Mouse (Mus musculus) c-Kit-positive CD71-positive TER-119-negative erythroid progenitor cells, embryonic 14.5 days (primary cell): Measurements from ENCODE around the gene Ergic2.

Source experiments
- DNase-seq: peaks from one replicate; pipeline ENCODE4 v3.0.0-alpha.2; 2013; ENCODE audit warnings: low read depth

The Ergic2 gene

DNA sequence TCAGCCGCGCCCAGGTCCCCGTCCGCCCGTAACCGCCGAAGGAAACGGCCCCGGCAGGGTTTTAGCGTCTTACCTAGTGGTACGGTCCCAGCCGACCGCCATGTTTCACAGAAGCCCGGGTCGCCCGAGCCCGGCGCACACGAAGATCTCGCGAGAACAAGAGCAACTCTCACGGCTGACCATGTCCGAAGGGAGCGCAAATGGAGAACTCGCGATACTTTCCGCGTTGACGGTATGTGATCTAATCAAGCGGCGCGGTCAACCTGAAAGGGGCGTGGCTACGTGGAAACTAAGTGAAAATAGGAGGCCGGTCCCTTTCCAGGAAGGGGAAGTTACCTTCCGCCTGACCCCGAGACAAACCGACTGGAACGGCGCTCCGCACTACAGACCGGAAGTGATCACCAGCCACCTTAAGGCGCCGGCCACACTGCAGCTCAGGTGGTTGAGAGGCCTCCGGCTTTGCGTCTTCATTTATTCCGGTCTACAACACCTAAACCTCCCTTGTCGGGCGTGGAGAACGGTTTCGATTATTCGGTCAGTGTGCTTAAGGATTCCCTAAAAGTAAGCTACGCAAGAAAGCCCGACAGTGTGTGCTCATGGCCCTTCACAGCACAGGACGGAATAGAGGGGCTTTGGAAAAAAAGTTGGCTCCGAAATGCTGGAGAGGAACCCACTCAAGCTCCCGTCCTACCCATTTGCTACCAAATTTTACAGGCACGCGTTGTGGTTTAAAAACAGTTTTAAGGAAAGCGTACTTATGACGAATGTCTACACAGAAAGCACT, at the start of gene Ergic2:
Gene Ergic2, minus strand, starts transcription at position 478 of the 784 bp plus-strand sequence.
- peak; percentile 100 for DNase-seq

DNA sequence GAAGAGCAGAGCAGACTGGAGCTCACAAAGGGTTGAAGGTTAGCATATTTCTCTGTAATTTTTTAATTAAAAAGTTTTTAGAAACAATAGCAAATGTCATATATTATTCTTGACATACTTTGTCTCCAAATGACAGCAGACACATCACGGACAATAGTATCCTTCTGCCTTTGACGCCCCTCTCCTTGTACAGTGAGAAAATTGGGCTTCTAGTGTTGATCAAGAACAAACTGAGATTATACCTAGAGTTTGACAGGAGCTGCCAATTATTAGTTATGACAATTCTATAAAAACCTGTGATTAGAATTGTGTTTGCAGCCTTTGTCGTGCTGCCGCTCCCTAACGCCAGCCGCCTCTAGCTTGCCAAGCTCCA, 48.5 kb upstream of the Ergic2 start:
- DNase-seq, result no peak

DNA sequence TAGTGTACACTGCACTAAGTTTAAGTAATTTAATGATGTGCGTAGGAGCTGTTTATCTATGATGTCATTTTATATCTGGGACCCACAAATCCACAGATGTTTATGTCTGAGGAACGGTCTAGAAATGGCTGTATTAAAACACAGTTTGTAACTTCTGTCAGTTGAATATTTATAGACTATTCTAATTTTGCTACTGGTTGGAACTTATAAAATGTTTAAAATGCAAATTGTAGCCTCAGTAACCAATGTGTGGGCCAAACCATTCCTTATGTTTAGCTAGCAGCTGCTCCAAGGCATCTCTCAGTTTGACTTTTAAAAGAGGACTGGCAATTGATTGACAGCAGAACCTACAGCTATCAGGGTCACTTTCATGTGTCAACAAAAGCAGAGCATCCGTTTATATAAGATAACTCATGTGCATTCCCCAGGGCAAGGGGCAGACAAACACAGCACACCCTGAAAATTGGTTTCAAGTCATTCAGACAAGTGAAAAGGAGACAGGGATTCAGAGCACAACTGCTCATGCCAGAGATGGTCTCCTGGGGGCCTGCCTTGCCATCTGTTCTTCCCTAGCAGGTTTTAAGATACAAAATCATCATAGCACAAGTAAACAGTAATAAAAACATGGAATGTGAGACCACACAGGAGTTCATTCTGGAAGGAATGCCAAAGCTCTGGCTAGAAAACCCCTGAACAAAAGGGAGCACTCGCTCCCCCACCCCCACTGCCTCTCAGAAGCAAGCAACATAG, 48.0 kb upstream of the Ergic2 start:
- DNase-seq, result no peak

DNA sequence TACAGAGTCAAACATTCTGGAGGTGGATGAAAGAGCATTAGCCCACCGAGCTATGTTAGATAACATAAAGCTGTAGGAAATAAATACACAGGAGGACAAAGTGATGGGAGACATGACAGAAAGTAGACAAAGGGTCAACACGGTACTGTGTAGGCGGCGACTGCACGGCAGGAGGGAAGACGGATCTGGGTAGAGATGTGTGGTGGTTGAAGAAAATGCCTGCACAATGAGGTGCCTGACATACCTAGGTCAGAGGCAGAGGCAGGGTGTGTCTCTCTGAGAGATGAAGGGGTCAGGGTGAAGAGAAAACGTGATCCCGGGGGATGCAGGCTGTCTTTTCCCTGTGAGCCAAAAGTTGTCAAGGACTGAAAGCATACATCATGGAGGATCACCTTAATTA, 46.9 kb upstream of the Ergic2 start:
- no peak for DNase-seq

DNA sequence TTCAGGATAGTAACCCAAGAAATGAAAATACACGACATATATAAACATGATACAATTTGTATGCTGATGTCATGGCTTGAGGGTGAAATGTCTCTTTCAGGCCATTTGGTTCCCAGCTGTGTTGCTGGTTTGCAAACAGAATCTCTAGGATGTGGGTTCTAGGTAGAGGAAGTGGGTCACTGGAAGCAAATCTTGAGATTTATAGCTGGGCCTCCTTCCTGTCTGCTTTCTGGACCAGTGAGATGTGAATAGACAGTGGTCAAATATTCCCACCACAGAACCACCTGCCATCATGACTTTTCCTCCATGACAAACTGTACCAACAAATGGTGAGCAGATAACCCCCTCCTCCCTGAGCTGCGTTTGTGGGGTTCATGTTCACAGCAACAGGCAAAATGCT, 45.6 kb upstream of the Ergic2 start:
- no peak for DNase-seq

DNA sequence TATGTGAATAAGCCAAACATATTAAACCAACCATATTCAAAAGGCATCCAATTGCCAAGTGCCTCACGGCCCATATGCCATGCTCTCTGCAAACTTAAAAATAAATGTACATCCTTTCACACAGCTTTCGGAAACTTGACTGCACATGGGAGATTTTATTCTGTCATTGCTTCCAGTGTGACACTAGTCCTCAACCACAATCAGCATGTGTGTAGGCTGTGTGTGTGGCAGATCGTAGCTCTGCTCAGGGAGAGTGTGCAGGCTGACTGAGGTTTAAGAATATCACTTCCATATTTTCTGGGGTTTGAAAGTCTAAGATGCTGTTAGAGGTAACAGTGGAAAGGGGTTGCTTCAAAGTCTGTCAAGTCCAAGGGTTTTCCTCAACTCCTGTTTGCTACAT, 43.9 kb upstream of the Ergic2 start:
- DNase-seq, result no peak

DNA sequence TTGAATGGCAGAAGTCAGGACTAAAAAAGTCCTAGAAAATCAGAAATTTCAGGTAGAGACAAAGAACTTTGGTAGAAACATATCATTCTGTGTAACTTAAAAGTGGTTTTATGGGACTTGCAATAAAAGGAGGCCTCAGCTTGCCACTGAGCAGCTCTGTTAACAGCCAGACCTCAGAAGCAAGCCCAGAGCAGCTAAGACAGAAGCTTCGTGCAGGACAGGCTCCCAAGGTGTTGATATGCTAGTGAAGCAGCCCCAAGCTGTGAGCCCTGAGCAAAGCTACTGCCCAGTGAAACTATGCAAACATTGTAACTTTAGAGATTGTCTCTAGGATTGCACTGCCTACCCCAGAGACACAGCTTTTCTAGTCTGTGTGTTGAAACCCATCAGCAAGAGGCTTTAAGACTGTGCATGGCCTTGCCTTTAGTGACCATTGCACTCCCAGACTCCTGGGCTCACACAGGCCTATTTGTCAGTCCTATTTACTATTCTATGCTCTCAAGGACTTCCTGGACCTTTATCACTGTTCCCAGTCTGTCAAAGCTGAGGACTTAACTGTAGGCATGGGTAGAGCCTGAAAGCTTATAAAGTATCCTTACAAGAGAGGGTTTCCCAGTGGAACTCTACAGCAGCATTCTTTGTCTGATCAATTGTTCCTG, 43.4 kb upstream of the Ergic2 start:
- DNase-seq, result no peak

DNA sequence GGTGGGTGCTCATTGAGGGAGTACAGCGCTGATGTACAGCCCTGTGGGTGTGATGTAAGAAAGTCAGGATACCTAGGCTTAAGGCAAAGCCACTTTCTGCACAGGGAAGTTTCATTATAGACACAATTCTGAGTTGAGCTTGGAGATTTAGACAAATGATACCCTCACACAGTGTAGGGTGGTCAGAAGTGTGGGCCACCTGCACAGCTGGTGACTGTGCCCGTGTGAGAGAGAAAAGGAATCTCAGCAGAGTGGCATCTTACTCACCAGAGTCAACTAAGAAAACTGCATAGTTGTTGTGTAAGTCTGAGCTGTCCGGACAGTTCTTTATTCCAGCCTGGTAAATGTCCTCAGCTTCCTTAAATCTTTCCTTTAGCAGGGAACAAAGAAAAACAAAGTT, 37.0 kb upstream of the Ergic2 start:
- DNase-seq, result no peak

DNA sequence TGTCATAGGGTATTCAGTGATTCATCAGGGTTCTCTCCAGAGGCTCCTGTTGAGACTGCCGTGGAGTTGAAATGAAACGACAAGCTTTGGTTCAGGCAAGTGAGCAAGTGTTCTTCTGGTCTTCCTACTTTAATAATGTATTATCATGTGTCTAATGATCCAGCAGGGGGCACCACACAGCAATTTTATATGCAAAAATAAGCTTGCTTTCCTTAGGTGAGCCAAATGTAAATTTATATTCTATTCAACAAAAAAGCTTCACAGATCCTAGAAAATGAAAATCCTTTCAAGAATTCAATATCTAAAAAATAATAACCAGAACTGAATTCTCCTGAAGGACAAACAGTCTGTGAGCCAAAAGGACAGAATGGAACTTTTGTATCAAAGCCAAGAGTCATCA, 36.5 kb upstream of the Ergic2 start:
- peak; percentile 34 for DNase-seq

DNA sequence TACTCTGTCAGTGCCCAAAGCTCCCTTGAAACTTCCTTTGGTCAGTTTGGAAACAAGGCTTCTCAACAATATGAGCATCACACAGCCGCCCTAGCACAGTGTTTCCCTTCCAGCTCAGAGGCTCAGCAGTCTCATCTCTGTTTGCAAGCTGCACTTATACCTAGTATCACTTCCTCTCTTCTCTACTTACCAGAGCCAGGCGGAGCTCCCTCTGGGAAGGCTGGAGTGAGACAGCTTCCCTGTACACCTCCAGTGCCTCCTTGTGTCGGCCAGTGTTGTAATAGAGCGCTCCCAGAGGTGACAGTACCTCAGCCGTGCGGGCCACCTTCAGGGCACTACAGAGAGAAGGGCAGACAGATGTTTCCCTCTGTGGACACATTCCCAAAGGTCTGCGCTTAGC, 34.4 kb upstream of the Ergic2 start:
- DNase-seq, result no peak

DNA sequence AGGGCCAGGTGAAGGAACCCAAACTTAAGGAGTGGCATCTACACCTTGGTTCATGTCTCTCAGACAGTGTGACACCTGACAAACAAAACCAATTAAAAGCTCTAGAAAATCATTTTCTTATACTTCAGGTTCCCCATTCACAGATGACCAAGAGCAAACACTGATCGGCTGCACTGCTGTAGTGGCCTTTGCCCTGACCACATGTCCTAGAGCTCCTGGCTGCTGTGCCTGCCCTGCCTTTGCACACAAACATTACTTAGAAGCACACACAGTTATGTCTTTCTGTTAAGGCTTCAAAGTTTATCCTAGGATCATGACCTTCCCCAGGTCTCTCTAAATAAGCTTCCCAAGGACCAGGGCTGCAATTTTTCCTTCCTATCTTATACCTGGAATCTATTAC, 32.7 kb upstream of the Ergic2 start:
- DNase-seq, result no peak

DNA sequence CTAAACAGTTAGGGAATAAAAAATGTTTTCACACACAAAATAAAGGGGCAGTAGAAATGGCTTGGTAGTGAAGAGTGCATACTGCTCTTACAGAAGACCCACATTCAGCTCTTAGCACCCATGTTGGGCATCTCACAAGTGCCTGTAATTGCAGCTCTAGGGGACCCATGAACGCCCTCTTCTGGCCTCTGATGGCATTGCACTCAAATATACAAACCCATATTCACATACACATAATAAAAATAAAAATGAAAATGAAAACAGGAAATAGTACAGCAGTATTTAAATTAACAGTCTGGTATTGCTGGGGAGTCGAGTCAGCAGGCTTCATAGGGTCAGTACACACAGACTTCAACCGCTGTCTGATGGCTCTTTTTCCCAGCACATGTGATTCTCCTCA, 30.1 kb upstream of the Ergic2 start:
- DNase-seq, result no peak

DNA sequence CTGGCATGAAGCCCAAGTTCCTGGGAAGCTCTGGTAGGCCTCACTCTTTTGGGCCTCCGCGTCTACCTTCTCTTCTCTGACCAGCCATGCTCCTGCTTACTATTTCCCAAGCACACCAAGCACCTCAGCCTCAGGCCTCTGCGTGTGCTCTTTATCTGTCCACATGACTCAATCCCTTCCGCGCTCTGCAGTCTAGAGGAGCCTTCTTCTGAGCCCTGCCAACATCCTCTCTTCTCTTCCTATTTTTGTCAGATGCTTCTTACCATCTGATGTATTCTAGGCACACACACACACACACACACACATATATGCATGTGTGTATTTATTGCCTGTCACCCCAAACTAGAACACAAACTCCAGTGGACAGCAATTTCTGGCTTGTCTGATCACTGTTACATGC, 29.5 kb upstream of the Ergic2 start:
- DNase-seq, result no peak

DNA sequence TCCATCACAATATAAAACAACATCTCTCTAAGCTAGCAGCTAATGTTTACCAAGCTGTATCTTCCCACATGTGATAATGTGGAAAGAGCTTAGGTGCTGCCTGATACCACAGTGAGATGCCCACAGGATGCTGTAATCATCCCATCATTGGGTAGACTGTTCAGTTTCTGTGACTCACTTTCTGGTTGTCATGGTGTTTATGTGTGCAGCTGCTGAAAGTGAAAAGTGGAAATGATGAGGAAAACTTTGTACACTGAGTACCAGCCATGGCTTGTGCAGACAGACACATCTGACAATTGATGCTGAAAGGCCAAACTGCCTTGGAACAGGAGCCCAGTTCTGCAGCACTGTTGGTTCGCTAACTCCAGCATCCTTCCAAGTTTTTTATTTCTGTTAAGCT, 27.1 kb upstream of the Ergic2 start:
- no peak for DNase-seq

DNA sequence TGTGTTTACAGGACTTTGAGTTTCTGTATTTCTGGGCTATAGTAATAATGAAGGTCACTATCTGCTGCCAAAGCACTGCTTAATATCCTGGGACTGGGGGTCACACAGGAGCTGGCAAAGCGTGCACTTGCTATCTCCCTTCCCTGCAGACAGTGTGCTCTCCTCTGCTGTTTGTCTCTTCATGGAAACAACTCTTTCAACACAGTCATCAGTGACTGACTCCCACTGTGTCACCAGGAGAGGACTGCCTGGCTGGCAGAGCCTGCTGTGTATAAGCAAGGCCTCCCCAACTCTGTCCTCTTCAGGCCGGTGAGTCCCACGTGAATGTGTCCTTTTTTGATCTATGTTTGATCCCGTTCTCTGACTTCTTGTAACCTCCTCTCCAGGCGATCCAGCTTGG, 25.3 kb upstream of the Ergic2 start:
- no peak for DNase-seq

DNA sequence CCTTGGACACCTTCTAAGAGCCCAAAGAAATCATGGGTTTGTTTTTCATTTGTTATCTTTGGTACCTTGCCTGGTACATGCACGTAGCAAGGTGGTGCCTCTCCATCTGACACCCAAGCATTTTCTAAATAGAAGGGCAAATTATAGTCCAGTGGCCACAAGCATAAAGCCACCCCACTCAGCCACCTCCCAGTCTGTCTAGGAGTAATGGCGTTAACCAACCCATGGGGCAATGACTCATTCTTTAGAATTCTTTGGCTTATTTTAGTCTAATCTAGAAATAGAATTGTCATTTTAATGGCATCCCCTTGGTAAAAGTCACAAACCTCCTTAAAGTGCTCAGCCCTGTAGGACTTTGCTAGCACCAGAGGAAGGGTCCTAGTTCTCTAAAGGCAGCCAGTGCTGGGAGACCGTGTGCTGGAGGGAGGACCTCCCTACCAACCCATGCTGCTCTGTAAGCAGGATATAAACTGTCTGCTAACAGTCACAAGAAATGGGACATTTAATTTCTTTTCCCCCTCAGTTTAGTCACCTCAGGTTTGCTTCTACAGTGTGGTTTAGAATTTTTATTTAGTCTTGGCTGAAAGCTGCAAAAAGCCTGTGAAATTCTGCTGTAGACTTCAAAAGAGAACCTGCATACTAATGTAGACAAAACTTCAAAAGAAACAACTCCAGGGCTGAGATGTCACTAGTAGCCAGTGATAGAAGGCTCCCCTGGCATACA, 22.1 kb upstream of the Ergic2 start:
- DNase-seq, result no peak

DNA sequence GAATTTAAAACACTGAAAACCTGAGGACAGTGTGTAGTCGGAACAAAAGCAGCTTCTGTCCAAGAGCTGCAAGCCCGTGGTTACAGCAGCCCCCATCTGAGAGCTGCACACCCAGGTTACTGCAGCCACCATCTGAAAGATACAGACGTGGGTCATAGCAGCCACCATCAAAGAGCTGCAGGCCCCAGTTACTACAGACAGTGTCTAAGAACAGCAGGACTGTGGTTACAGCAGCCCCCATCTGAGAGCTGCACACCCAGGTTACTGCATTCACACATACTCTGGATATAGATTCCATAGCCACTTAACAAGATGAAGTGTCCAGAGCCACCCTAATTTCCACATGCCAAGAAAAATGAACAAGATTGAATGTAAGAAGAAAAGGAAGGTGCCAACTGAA, 15.4 kb upstream of the Ergic2 start:
- DNase-seq, result no peak

DNA sequence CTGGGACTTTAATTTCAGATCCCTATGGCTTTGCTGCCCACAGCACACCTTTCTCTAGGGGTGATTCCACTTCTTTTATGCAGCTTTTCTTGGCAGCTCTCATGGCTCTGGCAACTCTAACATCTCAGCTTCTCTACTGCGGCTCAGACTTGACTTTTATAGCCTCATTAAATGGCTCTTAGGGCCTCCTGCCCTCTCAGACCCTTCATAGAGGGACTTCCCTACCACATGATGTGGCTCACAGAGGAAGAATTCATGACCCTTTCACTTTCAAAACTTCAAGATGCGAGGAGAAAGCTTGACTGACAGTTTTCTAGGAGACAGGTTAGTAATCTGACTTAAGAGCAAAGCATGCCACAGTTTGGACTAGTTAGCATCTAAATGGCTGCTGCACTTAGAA, 10.5 kb upstream of the Ergic2 start:
- no peak for DNase-seq

DNA sequence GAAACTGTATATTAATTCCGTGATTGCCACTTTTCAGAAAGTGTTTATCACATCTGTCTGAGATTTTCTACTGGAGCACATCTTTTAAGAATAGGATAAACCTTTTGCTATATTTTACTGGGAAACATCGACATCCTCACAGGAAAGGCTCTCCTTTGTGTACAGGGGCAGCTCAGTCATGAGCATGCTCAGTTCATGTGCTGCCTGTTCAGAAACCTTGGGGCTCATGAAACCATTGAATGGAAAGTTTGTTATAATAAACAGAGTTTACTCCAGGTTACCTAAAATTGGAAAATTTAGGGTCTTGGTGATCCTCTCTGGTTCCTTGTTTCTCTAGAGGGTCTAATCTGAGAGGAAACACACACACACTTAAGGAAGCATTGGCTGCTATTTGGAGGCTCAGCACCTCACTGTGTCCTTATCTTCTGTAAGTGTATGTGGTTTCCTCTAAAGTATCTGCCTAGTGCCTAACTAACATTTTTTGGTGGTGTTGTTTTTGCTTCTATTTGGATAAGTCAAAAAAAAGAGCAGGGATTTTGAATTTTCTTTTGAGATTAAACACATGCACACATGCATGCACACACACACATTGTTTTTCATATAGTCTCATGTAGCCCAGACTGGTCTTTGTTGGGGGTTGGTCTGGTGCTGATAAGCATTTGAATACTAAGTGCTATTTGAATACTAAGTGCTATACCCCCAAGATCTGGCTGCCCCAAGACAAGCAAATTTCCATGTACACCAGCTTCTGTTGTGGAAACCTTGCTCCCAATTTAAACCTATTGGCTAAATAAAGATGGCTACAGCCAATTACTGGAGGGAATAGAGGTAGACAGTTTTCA, 6.3 kb upstream of the Ergic2 start:
- DNase-seq, result no peak

DNA sequence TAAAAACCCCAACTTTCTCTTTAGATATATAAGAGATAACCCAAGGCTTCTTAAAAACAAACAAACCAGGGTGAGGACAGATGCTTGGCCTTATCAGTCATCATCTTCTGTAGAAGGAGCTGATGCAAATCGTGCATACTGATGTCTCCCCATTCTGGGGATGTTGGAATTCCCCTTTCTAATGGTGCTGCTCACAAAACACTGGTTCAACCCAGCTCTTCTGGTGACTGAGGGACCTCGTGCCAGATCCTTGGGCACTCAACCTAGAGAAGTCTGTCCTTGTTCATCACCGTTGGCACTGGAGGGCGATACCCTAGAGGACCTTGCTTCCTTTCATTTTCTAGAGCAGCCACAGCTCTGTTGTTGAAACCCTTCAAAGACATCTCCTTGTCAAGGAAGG, 4.6 kb upstream of the Ergic2 start:
- DNase-seq, result no peak

DNA sequence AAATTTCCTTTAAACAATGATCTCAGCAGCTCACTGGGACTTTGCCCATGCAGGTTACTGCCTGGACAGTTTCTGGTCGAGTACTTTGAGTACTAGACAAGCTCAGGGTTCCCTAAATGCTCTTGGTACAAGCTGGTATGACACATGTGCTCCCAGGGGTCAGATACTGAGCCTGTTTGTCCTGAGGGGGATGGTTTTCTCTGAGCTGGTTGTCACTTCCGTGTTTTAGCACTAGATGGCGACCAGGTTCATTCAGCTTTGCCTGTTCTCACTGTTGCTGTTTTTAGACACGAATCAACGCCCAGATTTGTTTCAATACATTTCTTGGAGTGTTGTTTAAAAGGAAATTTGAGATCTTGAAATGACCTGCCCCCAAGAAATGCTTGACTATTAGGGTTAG, 2.6 kb upstream of the Ergic2 start:
- no peak for DNase-seq

DNA sequence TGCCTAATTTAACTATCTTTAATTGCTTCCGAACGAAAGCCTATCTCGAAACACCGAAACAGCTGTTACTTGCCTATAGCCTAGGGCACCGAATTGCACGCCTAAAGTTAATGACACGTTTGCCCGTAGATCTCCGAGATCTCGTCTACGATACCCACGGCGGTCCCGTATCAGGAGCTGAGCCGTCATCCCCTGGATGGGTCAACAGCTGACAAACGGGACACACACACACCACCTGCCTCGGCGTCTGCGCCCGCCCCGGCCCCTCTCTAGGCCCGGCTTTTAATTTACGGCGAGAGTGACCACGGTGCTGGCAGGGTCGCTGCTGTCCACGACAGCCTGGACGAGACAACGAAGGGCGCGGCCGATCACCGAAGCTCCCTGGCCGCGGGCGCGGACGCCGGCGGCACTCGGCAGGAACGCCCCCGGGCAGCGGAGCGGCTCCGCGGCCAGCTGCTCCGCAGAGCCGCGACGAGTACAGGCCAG, 740 bp downstream of the Ergic2 start:
- no peak for DNase-seq
